Mouse (Mus musculus) testis, adult 2 months (tissue): ENCODE measurements at regions not wholly inside any gene's neighbourhood (a gene's known extent, or its start where the extent isn't known, plus 50 kb on each side); places are given as distances from the start of the nearest gene placed in this dataset.

Source experiments
- H3K27ac ChIP-seq: fragments of 200-500 bp; 2 replicates; pipeline ENCODE4 v1.5.1; 2012; ENCODE audit warnings: low read depth, low read length; ENCODE audit not compliant: control insufficient read depth, insufficient read depth
- H3K27me3 ChIP-seq: fragments of 200-500 bp; 2 replicates; pipeline ENCODE4 v1.6.1; 2012; ENCODE audit warnings: mild to moderate bottlenecking, low read length, moderate library complexity; ENCODE audit not compliant: control insufficient read depth, insufficient read depth
- H3K36me3 ChIP-seq: fragments of 200-500 bp; 2 replicates; pipeline ENCODE4 v1.6.1; 2012; ENCODE audit warnings: mild to moderate bottlenecking, low read length; ENCODE audit not compliant: control insufficient read depth, insufficient read depth
- H3K4me1 ChIP-seq: fragments of 200-500 bp; 2 replicates; pipeline ENCODE4 v1.6.1; 2012; ENCODE audit warnings: low read length; ENCODE audit not compliant: control insufficient read depth, insufficient read depth
- H3K4me3 ChIP-seq: fragments of 200-500 bp; 2 replicates; pipeline ENCODE4 v1.5.1; 2012; ENCODE audit warnings: low read depth, mild to moderate bottlenecking, low read length, moderate library complexity, mixed read lengths; ENCODE audit not compliant: control insufficient read depth
- CTCF ChIP-seq: fragments of 200-500 bp; IDR thresholded peaks from 2 replicates; pipeline ENCODE4 v1.5.1; 2012; ENCODE audit warnings: low read depth, mild to moderate bottlenecking, inconsistent platforms, low read length, moderate library complexity; ENCODE audit not compliant: control insufficient read depth, insufficient read depth, insufficient replicate concordance
- POLR2A ChIP-seq: fragments of 200-500 bp; IDR thresholded peaks from 2 replicates; pipeline ENCODE4 v1.6.1; 2012; ENCODE audit warnings: low read depth, mild to moderate bottlenecking, inconsistent platforms, low read length, moderate library complexity; ENCODE audit not compliant: control insufficient read depth

DNA sequence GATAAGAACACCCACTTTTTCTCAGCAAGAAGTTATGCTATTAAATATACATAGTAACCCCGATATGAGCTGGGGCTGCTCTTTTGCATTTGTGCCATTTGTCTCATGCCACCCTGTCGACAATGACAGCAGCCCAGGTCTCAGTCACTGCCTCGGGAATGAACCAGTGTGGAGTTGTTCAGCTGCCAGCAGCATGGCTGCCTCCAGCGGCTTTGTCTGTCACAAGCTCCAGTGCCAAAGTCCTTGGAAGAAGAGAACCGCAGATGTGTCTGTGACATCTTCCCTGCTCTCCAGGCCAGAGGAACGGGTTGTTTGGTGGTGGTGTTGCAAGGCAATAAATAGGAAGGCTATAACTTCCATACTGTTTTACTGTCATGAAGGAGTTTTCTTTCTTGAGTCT lies 130.7 kb downstream of the Cep170 start:
- no peak for TF ChIP-seq POLR2A
- no peak for TF ChIP-seq CTCF
- no peak overlapping the region for H3K4me3 ChIP-seq
- no peak overlapping the region for H3K27ac ChIP-seq
- H3K27me3 ChIP-seq: no peaks in the 10 kb centered on the region
- H3K4me1 ChIP-seq: no peaks in the 10 kb centered on the region; the same call in 1 of the 2 replicates
- no peaks in the 10 kb centered on the region for H3K36me3 ChIP-seq

DNA sequence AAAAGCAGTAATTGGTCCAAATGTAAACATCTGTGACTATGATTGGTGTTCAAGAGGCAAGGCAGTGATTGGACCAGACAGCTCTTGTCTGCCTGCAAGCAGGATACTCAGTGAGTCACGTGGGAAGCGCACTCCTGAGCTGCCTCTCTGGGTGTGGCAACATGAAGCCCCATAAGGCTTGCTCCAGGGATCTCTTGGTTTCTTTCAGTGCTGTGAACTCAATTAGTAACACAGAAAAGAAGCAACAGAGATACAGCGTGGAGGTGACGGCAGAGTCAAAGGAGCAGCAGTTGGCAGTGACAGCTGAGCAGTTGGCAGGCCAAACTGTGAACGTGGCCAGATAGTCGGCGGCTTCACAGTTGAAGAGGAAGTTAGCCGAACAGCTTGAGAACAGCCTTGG lies 131.9 kb downstream of the Cep170 start:
- Histone ChIP-seq H3K4me1 (no peaks in the 10 kb centered on the region; the same call in 1 of the 2 replicates), H3K4me3 (no peak overlapping the region), H3K27me3 (no peaks in the 10 kb centered on the region), H3K36me3 (no peaks in the 10 kb centered on the region), H3K27ac (no peak overlapping the region)
- TF ChIP-seq POLR2A (no peak), CTCF (no peak)

GRCm38 (mm10) chr1:176675184-176675583 lies 138.7 kb downstream of the Cep170 start:
- Histone ChIP-seq H3K27me3 (no peaks in the 10 kb centered on the region), H3K36me3 (no peaks in the 10 kb centered on the region), H3K27ac (no peak overlapping the region), H3K4me1 (no peaks in the 10 kb centered on the region), H3K4me3 (no peak overlapping the region)
- TF ChIP-seq POLR2A (no peak), CTCF (no peak)

GRCm38 (mm10) chr1:176671081-176671480 lies 142.8 kb downstream of the Cep170 start:
- TF ChIP-seq CTCF: no peak
- no peak for TF ChIP-seq POLR2A
- Histone ChIP-seq H3K27me3 (no peaks in the 10 kb centered on the region), H3K36me3 (no peaks in the 10 kb centered on the region), H3K4me1 (no peaks in the 10 kb centered on the region), H3K27ac (no peak overlapping the region), H3K4me3 (no peak overlapping the region)

DNA sequence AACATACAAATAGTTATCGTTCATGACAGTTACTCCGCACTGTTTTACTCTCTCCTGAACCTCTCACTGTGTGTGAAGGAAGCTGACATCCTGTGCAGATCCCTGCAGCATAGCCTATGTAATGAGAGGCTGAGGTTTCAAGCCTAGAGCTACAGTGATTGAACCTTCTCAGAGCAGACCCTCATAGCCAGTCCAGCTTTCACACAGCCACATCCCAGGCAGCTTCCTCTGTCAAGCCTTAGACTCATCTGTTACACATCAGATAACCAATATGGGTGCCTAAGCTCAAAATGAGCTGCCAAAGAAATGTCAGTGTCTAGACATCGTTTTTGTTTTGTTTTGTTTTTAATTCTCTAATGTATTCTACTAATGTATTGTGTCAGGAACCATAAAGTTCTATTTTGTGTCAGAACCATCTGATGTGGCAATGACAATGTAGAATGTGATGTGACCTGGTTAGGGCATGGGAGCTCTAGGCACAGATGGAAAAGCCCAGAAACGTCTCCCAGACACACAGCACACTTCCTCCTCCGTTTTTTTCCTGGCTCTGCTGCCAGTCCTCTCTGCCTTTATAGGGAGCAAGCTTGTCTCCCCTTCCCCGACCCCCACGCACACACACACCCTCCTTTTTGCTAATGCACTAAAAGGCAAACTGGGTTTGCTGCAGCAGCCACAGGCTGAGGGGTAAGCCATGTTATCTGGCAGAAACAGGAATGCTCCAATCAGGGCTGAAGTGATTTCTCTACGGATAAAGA lies 146.1 kb downstream of the Cep170 start:
- H3K27me3 ChIP-seq: no peaks in the 10 kb centered on the region
- H3K36me3 ChIP-seq: no peaks in the 10 kb centered on the region
- no peak overlapping the region for H3K27ac ChIP-seq
- no peaks in the 10 kb centered on the region for H3K4me1 ChIP-seq
- no peak for TF ChIP-seq POLR2A
- TF ChIP-seq CTCF: no peak
- H3K4me3 ChIP-seq: no peak overlapping the region

GRCm38 (mm10) chr1:176660286-176660685 lies 153.6 kb downstream of the Cep170 start:
- H3K27me3 ChIP-seq: no peaks in the 10 kb centered on the region
- no peak overlapping the region for H3K4me3 ChIP-seq
- H3K36me3 ChIP-seq: no peaks in the 10 kb centered on the region
- TF ChIP-seq CTCF (no peak), POLR2A (no peak)
- H3K4me1 ChIP-seq: no peaks in the 10 kb centered on the region
- H3K27ac ChIP-seq: no peak overlapping the region

DNA sequence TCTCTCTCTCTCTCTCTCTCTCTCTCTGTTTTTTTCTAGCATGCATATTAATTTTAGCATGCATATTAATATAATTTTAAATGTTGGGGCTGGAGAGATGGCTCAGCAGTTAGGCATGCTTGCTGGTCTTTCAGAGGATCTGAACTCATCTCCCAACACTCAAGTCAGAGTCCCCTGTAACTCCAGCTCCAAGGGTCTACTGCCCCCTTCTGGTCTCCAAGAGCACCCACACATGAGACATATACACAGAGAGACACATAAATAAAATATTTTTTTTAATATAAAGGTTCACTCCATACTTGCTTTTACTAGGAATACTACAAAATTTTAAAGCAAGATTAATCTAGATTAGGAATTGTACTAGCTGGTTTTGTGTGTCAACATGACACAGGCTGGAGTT lies 155.2 kb downstream of the Cep170 start:
- Histone ChIP-seq H3K36me3 (no peaks in the 10 kb centered on the region), H3K27me3 (no peaks in the 10 kb centered on the region), H3K4me3 (no peak overlapping the region), H3K4me1 (no peaks in the 10 kb centered on the region), H3K27ac (no peak overlapping the region)
- TF ChIP-seq POLR2A (no peak), CTCF (no peak)
